Mouse (Mus musculus) CH12.LX (cell line): ENCODE data around the gene Mrpl58.

Experiments used
- CTCF ChIP-seq, 2 experiments: IDR thresholded peaks in 1 of 2; conservative IDR thresholded peaks in 1 of 2; 2 replicates each; pipeline ENCODE4 v1.5.1; 2011 to 2012; ENCODE audit warnings: low read depth in 2 of 2, low read length in 2 of 2, improper control_type of control experiment in 1 of 2, inconsistent platforms in 1 of 2, mild to moderate bottlenecking in 1 of 2, moderate library complexity in 1 of 2
- E2F4 ChIP-seq: IDR thresholded peaks from 2 replicates; pipeline ENCODE4 v1.6.1; 2011; ENCODE audit warnings: low read depth, low read length, improper control_type of control experiment; ENCODE audit not compliant: insufficient replicate concordance
- EP300 ChIP-seq: IDR thresholded peaks from 2 replicates; pipeline ENCODE4 v1.6.1; 2011; ENCODE audit warnings: low read length, improper control_type of control experiment
- KAT2A ChIP-seq: IDR thresholded peaks from 2 replicates; pipeline ENCODE4 v1.6.1; 2012; ENCODE audit warnings: low read length, improper control_type of control experiment, inconsistent platforms; ENCODE audit not compliant: insufficient replicate concordance
- MEF2A ChIP-seq: IDR thresholded peaks from 2 replicates; pipeline ENCODE4 v1.6.1; 2014; ENCODE audit warnings: low read depth, mild to moderate bottlenecking, inconsistent platforms, low read length, improper control_type of control experiment, borderline replicate concordance
- NELFE ChIP-seq: IDR thresholded peaks from 2 replicates; pipeline ENCODE4 v1.6.1; 2011; ENCODE audit warnings: low read depth, low read length, improper control_type of control experiment
- POLR2A ChIP-seq: IDR thresholded peaks from 2 replicates; pipeline ENCODE4 v1.6.1; 2011; ENCODE audit warnings: low read depth, mild to moderate bottlenecking, improper control_type of control experiment, low read length
- RAD21 ChIP-seq: IDR thresholded peaks from 2 replicates; pipeline ENCODE4 v1.6.1; 2011; ENCODE audit warnings: low read depth, mild to moderate bottlenecking, low read length, improper control_type of control experiment, moderate library complexity
- RCOR1 ChIP-seq: conservative IDR thresholded peaks from 2 replicates; pipeline ENCODE4 v1.6.1; 2012; ENCODE audit warnings: low read depth, mild to moderate bottlenecking, inconsistent platforms, low read length, improper control_type of control experiment
- TCF12 ChIP-seq: IDR thresholded peaks from 2 replicates; pipeline ENCODE4 v1.6.1; 2014; ENCODE audit warnings: low read depth, mild to moderate bottlenecking, inconsistent platforms, low read length, improper control_type of control experiment
- USF1 ChIP-seq: IDR thresholded peaks from 2 replicates; pipeline ENCODE4 v1.6.1; 2014; ENCODE audit warnings: low read depth, mild to moderate bottlenecking, inconsistent platforms, low read length, improper control_type of control experiment
- ZC3H11A ChIP-seq: IDR thresholded peaks from 2 replicates; pipeline ENCODE4 v1.6.1; 2012; ENCODE audit warnings: low read depth, mild to moderate bottlenecking, inconsistent platforms, low read length, improper control_type of control experiment
- ZMIZ1 ChIP-seq: IDR thresholded peaks from 2 replicates; pipeline ENCODE4 v1.6.1; 2012; ENCODE audit warnings: low read depth, mild to moderate bottlenecking, inconsistent platforms, low read length, improper control_type of control experiment

- no peak for TF ChIP-seq POLR2A
- TF ChIP-seq EP300, result no peak
- TF ChIP-seq CTCF (conservative IDR thresholded peaks at IDR 0.05 in 1 of 2, IDR thresholded peaks at IDR 0.05 in 1 of 2; ENCODE audit: low read depth in 2 of 2, low read length in 2 of 2), result no peak
- no peak for TF ChIP-seq RAD21
- no peak for TF ChIP-seq ZC3H11A
- TF ChIP-seq USF1, result no peak
- TF ChIP-seq ZMIZ1, result no peak
- TF ChIP-seq E2F4, result no peak
- TF ChIP-seq MEF2A, result no peak
- TF ChIP-seq RCOR1, result no peak
- no peak for TF ChIP-seq TCF12
- TF ChIP-seq KAT2A, result no peak
- no peak for TF ChIP-seq NELFE
Measured at GRCm38 (mm10) chr11:115405723-115406122, 2.2 kb downstream of the Mrpl58 start.
